Mouse (Mus musculus): ENCODE measurements around the gene Fam20a. TPM values are rescaled to one million over a fixed set of nuclear protein-coding genes. Genes with fewer than 3 reads are reported as not detected.

Gene Fam20a
- polyA plus RNA-seq, 1 experiment, result 0.54 TPM

DNA sequence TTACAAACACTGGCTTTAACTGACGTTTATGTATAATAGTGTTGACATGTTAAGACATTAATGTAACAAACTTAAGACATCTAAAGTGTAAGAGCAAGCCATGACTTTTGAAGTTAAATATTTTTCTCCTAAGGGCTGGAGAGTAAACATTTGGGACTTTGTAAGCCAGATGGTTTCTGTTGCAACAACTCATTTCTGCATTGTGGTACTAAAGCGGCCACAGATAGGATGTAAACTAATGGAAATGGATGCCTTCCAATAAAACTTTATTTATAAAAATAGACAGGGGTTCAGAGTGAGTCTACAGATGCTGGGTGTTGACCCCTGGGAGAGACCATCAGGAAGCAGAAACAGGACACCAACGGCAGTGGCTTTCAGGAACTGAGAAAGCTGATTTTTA is 15.9 kb upstream of the Fam20a start:
- Histone ChIP-seq H3K4me1 (no peaks in the 10 kb centered on the region), H3K36me3 (replicated peaks; ENCODE audit: low read length) (no peaks in the 10 kb centered on the region), H3K9me3 (peaks cover 15% of the 10 kb centered on the region), H3K27me3 (replicated peaks) (peaks cover 5% of the 10 kb centered on the region), H3K4me3 (replicated peaks) (no peak overlapping the region)
- TF ChIP-seq GATA1 (IDR thresholded peaks at IDR 0.05; ENCODE audit: borderline replicate concordance, low read length), result no peak
- TF ChIP-seq FLI1 (IDR thresholded peaks at IDR 0.05; ENCODE audit: low read length), result no peak

DNA sequence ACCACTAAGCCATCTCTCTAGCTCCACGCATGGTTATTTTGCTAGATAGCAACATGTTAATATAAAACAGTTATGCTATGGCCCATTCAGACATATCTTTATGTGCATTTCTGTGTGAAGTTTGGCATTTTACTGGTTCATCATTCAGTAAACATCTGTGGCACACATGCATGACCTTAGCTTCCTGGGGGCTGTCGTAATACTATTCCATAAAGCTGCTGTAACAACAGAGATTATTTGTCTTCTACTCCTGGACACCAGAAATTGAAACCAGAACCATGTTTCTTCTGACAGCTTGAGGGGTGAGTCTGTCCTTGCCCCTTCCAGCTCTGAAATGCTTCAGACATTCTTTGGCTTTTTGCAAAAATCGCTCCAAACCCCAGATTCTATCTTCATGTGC is 14.3 kb upstream of the Fam20a start:
- peaks cover 15% of the 10 kb centered on the region for H3K9me3 ChIP-seq
- TF ChIP-seq GATA1 (IDR thresholded peaks at IDR 0.05; ENCODE audit: borderline replicate concordance, low read length) (no peak), FLI1 (IDR thresholded peaks at IDR 0.05; ENCODE audit: low read length) (no peak)
- no peak overlapping the region for H3K4me3 ChIP-seq (replicated peaks)
- no peaks in the 10 kb centered on the region for H3K4me1 ChIP-seq
- no peaks in the 10 kb centered on the region for H3K36me3 ChIP-seq (replicated peaks; ENCODE audit: low read length)
- H3K27me3 ChIP-seq (replicated peaks), result peaks cover 2% of the 10 kb centered on the region

DNA sequence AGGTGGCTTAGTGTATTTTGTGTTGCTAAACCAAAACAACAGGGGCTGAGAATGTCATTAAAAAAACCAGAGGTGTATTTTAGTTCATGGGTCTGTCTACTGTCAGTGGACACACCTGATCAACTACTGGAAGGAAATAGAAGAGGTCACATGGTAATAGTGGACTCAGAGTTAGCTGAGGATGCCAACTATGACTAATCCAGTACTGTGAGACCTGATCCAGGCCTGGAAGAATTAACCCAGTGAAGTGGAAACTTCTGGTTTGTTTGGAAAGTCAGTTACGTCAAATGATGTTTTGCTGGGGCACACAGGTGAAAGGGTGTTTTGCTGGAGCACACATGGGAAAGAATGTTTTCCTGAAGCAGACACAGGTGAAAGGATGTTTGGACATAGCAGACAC is 12.3 kb upstream of the Fam20a start:
- Histone ChIP-seq H3K27me3 (replicated peaks) (peaks cover 2% of the 10 kb centered on the region), H3K4me3 (replicated peaks) (no peak overlapping the region), H3K36me3 (replicated peaks; ENCODE audit: low read length) (no peaks in the 10 kb centered on the region), H3K4me1 (no peaks in the 10 kb centered on the region), H3K9me3 (peaks cover 15% of the 10 kb centered on the region)
- TF ChIP-seq GATA1 (IDR thresholded peaks at IDR 0.05; ENCODE audit: borderline replicate concordance, low read length), result no peak

DNA sequence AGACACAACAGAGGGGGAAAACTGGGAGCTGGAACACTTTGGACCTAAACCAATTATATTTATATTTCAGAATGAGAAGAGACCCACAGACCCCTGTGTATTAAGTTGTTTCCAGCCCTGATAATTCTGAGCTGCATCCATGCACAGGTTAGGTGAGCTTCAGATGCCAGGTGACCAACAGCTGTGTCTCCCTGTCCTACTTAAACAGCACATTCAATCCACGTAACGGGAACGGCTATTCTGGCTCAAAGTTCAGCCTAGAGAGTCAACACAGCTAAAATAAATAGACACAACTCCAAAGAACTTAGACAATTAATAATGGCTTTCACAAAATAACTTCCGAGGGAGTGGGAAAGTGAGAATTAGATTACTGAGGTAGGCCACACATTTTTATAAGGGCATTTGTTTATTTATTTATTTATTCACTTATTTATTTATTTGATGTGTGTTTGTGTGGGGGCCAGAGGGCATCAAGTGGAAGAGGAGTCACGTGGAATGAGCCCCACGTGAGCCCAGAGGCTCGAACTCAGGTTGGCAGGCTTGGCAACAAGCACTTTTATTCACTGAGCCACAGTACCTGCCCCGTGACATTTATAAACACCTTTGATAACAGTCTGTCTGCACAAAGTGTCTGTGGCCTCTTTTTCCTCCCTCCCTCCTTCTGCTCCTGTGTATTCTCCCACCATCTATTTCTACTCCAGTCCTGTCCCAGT is 10.8 kb upstream of the Fam20a start:
- H3K4me3 ChIP-seq (replicated peaks), result no peak overlapping the region
- peaks cover 15% of the 10 kb centered on the region for H3K9me3 ChIP-seq
- H3K27me3 ChIP-seq (replicated peaks), result peaks cover 2% of the 10 kb centered on the region
- no peaks in the 10 kb centered on the region for H3K36me3 ChIP-seq (replicated peaks; ENCODE audit: low read length)
- no peaks in the 10 kb centered on the region for H3K4me1 ChIP-seq
- no peak for TF ChIP-seq FLI1 (IDR thresholded peaks at IDR 0.05; ENCODE audit: low read length)
- no peak for TF ChIP-seq GATA1 (IDR thresholded peaks at IDR 0.05; ENCODE audit: borderline replicate concordance, low read length)

DNA sequence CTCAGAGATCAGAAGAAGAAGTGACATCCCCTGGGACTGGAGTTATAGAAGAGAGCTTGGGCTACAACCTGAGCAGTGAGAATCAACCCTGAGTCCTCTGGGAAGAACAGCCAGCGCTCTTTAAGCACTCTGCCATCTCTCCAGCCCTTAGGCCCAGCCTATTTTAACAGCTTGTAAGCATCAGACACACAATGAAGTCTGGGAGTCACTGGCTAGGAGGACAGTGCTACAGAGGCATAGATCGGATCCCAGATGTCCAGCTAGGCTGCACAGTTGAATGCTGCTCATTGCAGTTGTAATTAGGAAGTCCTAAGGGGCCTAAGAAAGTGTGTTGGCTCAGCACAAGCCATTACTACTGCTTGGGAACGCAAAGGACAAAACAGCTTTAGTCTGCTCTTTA is 6.3 kb upstream of the Fam20a start:
- H3K4me1 ChIP-seq, result no peaks in the 10 kb centered on the region
- peaks cover 23% of the 10 kb centered on the region for H3K27me3 ChIP-seq (replicated peaks)
- TF ChIP-seq FLI1 (IDR thresholded peaks at IDR 0.05; ENCODE audit: low read length), result no peak
- TF ChIP-seq GATA1 (IDR thresholded peaks at IDR 0.05; ENCODE audit: borderline replicate concordance, low read length), result no peak
- no peaks in the 10 kb centered on the region for H3K36me3 ChIP-seq (replicated peaks; ENCODE audit: low read length)
- no peak overlapping the region for H3K4me3 ChIP-seq (replicated peaks)
- H3K9me3 ChIP-seq, result no peaks in the 10 kb centered on the region

DNA sequence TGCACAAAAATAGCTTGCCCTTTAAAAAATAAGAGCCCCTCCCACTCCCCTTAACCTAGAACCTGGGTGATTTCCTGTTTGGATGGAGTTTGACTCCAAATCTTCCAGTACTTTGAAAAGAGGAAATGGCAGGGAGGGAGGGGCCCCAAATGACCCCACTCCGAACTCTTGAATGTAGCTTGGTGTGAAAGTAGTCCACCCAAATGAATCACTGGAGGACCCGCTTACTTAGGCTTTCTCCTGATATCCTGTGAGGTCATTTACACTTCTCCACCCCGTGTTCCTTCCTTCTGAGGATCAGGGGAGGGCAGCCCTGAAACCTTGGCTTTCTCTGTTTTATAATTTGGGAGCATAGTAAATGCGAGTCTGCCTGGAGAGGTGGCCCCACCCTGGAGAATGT is 632 bp upstream of the Fam20a start:
- Histone ChIP-seq H3K9me3 (no peaks in the 10 kb centered on the region), H3K36me3 (replicated peaks; ENCODE audit: low read length) (no peaks in the 10 kb centered on the region), H3K4me1 (peaks cover 23% of the 10 kb centered on the region), H3K27me3 (replicated peaks) (peaks cover 74% of the 10 kb centered on the region), H3K4me3 (replicated peaks) (no peak overlapping the region)
- TF ChIP-seq FLI1 (IDR thresholded peaks at IDR 0.05; ENCODE audit: low read length) (no peak), GATA1 (IDR thresholded peaks at IDR 0.05; ENCODE audit: borderline replicate concordance, low read length) (no peak)

DNA sequence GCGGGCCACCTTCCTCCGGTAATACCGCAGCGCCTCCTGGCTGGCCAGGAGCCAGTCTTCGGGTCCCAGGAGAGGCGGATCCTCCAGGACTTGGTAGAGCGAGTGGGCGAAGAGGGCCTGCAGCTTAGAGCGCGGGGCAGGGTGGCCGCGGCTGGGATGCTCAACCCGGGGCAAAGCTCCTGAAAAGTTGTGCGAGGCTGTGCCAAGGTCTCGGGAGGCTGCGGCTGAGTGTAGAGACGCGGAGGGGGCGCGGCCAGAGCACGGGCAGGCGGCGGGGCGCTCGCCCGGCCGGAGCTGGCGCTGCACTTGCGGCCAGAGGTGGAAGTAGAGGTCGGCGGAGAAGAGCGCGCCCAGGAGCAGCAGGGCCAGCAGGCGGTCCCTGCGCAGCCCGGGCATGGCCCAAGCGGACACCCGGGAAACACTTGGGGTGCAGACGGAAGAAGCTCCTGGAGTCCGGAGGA is 729 bp downstream of the Fam20a start:
- Histone ChIP-seq H3K9me3 (no peaks in the 10 kb centered on the region), H3K27me3 (replicated peaks) (peaks cover 81% of the 10 kb centered on the region), H3K4me3 (replicated peaks) (peak overlapping the region; percentile 90), H3K4me1 (peaks cover 28% of the 10 kb centered on the region), H3K36me3 (replicated peaks; ENCODE audit: low read length) (no peaks in the 10 kb centered on the region)
- TF ChIP-seq GATA1 (IDR thresholded peaks at IDR 0.05; ENCODE audit: borderline replicate concordance, low read length) (no peak), FLI1 (IDR thresholded peaks at IDR 0.05; ENCODE audit: low read length) (no peak)

DNA sequence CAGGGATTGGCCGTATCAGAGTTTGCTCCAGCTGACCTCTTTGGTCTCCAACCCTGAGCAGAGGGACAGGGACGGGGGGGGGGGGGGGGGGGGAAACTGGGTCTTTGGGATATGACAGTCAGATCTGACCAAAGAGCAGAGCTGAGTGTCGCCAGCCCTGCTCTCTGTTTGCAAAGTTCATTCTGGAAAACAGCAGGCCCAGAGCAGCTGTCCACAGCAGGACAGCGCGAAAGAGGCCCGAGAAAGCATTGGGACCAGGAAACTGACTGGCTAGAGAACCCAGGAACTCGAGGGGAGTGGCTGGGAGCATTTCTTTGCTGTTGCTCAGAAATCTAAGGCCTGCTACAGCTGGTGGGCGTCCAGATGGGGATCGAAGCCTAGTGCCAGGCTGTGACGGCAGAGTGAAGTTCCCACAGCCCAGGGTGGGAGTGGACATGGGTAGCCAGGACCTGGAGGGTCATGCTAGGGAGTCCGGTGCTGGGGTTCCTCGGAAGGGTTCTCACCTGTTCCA is 1.2 kb downstream of the Fam20a start:
- no peaks in the 10 kb centered on the region for H3K36me3 ChIP-seq (replicated peaks; ENCODE audit: low read length)
- H3K9me3 ChIP-seq, result no peaks in the 10 kb centered on the region
- H3K27me3 ChIP-seq (replicated peaks), result peaks cover 83% of the 10 kb centered on the region
- TF ChIP-seq GATA1 (IDR thresholded peaks at IDR 0.05; ENCODE audit: borderline replicate concordance, low read length), result no peak
- no peak for TF ChIP-seq FLI1 (IDR thresholded peaks at IDR 0.05; ENCODE audit: low read length)
- peaks cover 28% of the 10 kb centered on the region for H3K4me1 ChIP-seq
- peak overlapping the region; percentile 90 for H3K4me3 ChIP-seq (replicated peaks)

DNA sequence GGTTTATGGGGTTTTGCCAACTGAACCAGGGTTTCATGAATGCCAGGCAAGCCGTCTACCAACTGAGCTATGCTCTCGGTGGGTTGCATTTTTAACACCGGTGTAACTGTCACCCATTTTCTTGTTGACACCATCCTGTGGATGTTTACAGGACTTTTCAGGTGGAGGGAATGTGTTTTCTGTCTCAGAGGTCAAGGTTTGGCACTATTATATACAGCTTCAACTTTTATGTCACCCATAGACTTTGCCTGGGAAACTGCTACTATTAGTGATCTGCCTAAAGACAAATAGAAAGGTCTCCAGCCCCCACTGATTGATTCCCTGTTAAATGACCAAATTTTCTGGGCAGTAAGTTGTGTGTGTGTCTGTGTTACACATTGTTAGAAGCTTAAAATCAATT is 2.7 kb downstream of the Fam20a start:
- Histone ChIP-seq H3K27me3 (replicated peaks) (peaks cover 83% of the 10 kb centered on the region), H3K4me1 (peaks cover 28% of the 10 kb centered on the region), H3K4me3 (replicated peaks) (no peak overlapping the region), H3K36me3 (replicated peaks; ENCODE audit: low read length) (no peaks in the 10 kb centered on the region), H3K9me3 (no peaks in the 10 kb centered on the region)
- TF ChIP-seq FLI1 (IDR thresholded peaks at IDR 0.05; ENCODE audit: low read length), result no peak
- no peak for TF ChIP-seq GATA1 (IDR thresholded peaks at IDR 0.05; ENCODE audit: borderline replicate concordance, low read length)

DNA sequence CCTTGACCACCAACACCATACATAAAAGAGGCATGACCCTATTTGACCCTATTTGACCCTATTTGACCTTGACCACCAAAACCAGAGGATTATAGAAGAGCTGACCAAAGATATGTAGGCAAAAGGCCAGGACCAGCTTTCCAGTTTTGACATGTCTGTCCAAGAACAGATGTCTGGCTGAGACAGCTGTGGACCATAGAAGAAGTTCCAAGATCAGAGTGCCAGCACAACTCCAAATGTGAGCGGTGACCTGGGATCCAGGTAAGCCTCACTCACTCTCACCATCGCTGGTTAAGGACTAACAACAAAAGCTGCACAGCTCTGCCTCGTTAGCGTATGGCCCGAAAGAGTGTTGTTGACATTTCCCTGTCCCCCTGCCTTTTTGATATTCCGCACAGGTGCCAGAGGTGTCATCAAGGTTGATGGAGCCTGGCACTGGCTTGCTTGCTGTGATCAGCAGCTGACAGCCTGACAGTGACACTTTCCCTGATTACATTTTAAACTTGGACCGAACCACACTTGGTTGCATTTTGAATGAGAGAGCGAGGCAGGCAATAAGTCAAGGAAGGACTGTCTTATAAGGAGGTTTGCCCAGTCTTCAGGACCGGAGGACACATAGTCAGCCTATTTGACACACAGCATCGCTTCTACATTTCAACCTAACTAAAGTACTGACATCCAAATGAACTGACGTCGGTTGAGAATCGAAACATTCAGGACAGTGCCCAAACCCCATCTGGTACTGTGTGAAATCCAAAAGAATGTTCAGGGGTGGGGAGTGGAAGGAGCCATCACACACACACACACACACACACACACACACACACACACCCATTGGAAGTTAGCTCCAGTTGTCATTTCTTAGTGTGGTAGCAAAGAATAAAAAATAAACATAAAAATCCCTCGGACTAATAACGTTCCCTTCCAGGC is 3.8 kb downstream of the Fam20a start:
- peaks cover 28% of the 10 kb centered on the region for H3K4me1 ChIP-seq
- H3K36me3 ChIP-seq (replicated peaks; ENCODE audit: low read length), result no peaks in the 10 kb centered on the region
- TF ChIP-seq GATA1 (IDR thresholded peaks at IDR 0.05; ENCODE audit: borderline replicate concordance, low read length) (no peak), FLI1 (IDR thresholded peaks at IDR 0.05; ENCODE audit: low read length) (no peak)
- H3K4me3 ChIP-seq (replicated peaks), result no peak overlapping the region
- peaks cover 77% of the 10 kb centered on the region for H3K27me3 ChIP-seq (replicated peaks)
- H3K9me3 ChIP-seq, result no peaks in the 10 kb centered on the region
